Mouse (Mus musculus) hindbrain, embryonic 14.5 days (tissue): ENCODE measurements around the gene Styx. TPM values are rescaled to one million over a fixed set of nuclear protein-coding genes. Genes with fewer than 3 reads are reported as not detected.
A peak's percentile ranks its signal among the peaks of the same experiment; 100 is the strongest.

Experiments
- ATAC-seq: fragments of 200-750 bp; cut with Nextera tagmentation; 2 replicates; pipeline ENCODE4 v1.8.0; 2017; ENCODE audit warnings: moderate number of reproducible peaks, mild to moderate bottlenecking, moderate TSS enrichment, moderate library complexity; ENCODE audit not compliant: low FRiP score
- DNase-seq: peaks from one replicate; pipeline ENCODE4 v3.0.0-alpha.2; 2015; ENCODE audit warnings: low spot score
- H3K27ac ChIP-seq: fragments of 300-500 bp; sonication (generic); 2 replicates; pipeline ENCODE4 v1.5.1; 2014; ENCODE audit warnings: mild to moderate bottlenecking, moderate library complexity
- H3K27me3 ChIP-seq: fragments of 300-500 bp; sonication (generic); 2 replicates; pipeline ENCODE4 v1.6.1; 2014; ENCODE audit warnings: mild to moderate bottlenecking, low read length, mixed read lengths; ENCODE audit not compliant: control insufficient read depth, insufficient read depth
- H3K36me3 ChIP-seq: fragments of 300-500 bp; sonication (generic); replicated peaks from 2 replicates; pipeline ENCODE4 v1.6.1; 2014; ENCODE audit not compliant: control insufficient read depth, insufficient read depth
- H3K4me1 ChIP-seq: fragments of 300-500 bp; sonication (generic); replicated peaks from 2 replicates; pipeline ENCODE4 v1.6.1; 2014; ENCODE audit warnings: antibody characterized with exemption, low read length, mixed read lengths; ENCODE audit not compliant: control insufficient read depth, insufficient read depth
- H3K4me2 ChIP-seq: fragments of 300-500 bp; sonication (generic); replicated peaks from 2 replicates; pipeline ENCODE4 v1.6.1; 2014; ENCODE audit warnings: mild to moderate bottlenecking, moderate library complexity
- H3K4me3 ChIP-seq: fragments of 300-500 bp; sonication (generic); replicated peaks from 2 replicates; pipeline ENCODE4 v1.5.1; 2014; ENCODE audit warnings: mild to moderate bottlenecking, low read length
- H3K9ac ChIP-seq: fragments of 300-500 bp; sonication (generic); 2 replicates; pipeline ENCODE4 v1.6.1; 2014
- H3K9me3 ChIP-seq: fragments of 300-500 bp; sonication (generic); 2 replicates; pipeline ENCODE4 v1.6.1; 2016; ENCODE audit warnings: low read length; ENCODE audit not compliant: control insufficient read depth
- WGBS: fragments of 180-500 bp; shearing (Covaris S2); extraction: QIAGEN DNeasy Blood & Tissue Kit; methylation state at CpG from one replicate; pipeline ENCODE4 v1.1.7; 2014; 5-methylcytosine and 5-hydroxymethylcytosine counted together
- polyA plus RNA-seq: library from polyadenylated mRNA; unstranded; fragments of >200 nt; fragmentation: Nextera tagmentation; extraction: Ambion mirVana; gene quantifications from 2 replicates; pipeline ENCODE4 v1.2.1, GENCODE M21; 2014

Styx gene
- polyA plus RNA-seq, 1 experiment from 2014 or later = 72.1 TPM

- Histone ChIP-seq H3K9me3 (no peaks in the 10 kb centered on the region; the same call in 1 of the 2 replicates), H3K4me1 (no peaks in the 10 kb centered on the region), H3K4me2 (no peak overlapping the region), H3K36me3 (no peaks in the 10 kb centered on the region), H3K4me3 (no peak overlapping the region), H3K27me3 (no peaks in the 10 kb centered on the region), H3K27ac (no peak overlapping the region), H3K9ac (no peak overlapping the region)
- peak; percentile 90 for DNase-seq
- WGBS = 8% methylated on average over 5 of the region's 5 CpGs
- ATAC-seq = peak; percentile 60; the same call in 1 of the 2 replicates
Observed at GRCm38 (mm10) chr14:45423220-45423619, 72.3 kb downstream of the Styx start.

DNA sequence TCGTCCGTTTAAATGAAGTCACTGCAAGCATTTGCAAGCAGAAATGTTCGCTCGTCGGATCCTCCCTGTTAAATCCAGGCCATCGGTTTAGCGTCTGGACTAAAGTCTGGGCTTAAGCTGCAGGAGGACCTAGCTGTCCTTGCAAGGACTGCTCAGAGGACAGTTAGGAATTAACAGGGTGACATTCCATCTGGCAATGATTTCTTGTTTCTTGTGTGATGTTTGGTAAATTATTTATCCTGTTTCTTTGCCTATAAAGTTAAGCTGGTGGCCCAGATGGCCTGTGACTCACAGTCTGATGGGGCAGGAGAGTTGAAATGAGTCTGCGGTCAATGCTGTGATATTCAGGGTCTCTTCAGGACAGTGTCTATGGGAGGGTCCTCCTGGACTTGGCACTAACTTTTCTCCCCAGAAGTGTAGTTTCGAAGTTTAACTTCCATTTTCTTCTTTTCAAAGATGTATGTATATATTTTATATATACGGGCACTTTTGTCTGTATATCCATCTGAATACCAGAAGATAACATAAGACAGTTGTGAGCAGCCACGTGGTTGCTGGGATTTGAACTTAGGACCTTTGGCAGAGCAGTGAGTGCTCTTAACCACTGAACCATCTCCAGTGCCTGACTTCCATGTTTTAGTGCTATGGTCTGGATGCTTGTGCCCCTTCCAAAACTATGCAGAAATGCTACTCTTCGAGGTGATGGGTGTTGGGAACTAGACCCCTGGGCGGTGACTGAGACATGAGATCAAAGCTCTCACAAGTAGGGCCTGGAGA, 79.4 kb downstream of the Styx start:
- Histone ChIP-seq H3K27ac (no peak overlapping the region), H3K4me2 (no peak overlapping the region), H3K9ac (no peak overlapping the region), H3K27me3 (no peaks in the 10 kb centered on the region), H3K36me3 (no peaks in the 10 kb centered on the region), H3K4me1 (no peaks in the 10 kb centered on the region), H3K4me3 (no peak overlapping the region), H3K9me3 (peaks cover 4% of the 10 kb centered on the region)
- WGBS = 93% methylated on average over 13 of the region's 13 CpGs
- no peak for DNase-seq
- no peak for ATAC-seq

- WGBS = 77% methylated on average over 4 of the region's 4 CpGs
- Histone ChIP-seq H3K4me1 (no peaks in the 10 kb centered on the region), H3K4me3 (no peak overlapping the region), H3K36me3 (no peaks in the 10 kb centered on the region), H3K27me3 (no peaks in the 10 kb centered on the region), H3K4me2 (no peak overlapping the region), H3K27ac (no peak overlapping the region), H3K9ac (no peak overlapping the region), H3K9me3 (peaks cover 4% of the 10 kb centered on the region; the same call in 1 of the 2 replicates)
- DNase-seq (no peak), ATAC-seq (no peak)
Observed at GRCm38 (mm10) chr14:45432003-45432402, 81.1 kb downstream of the Styx start.

GRCm38 (mm10) chr14:45434220-45434619, 83.3 kb downstream of the Styx start:
- ATAC-seq (no peak), DNase-seq (no peak)
- no peak overlapping the region for H3K9ac ChIP-seq
- no peaks in the 10 kb centered on the region for H3K27me3 ChIP-seq
- H3K4me2 ChIP-seq = no peak overlapping the region
- WGBS = 72% methylated on average over 6 of the region's 6 CpGs
- no peaks in the 10 kb centered on the region for H3K4me1 ChIP-seq
- no peak overlapping the region for H3K27ac ChIP-seq
- no peak overlapping the region for H3K4me3 ChIP-seq
- H3K36me3 ChIP-seq = no peaks in the 10 kb centered on the region
- peaks cover 4% of the 10 kb centered on the region; the same call in 1 of the 2 replicates for H3K9me3 ChIP-seq

DNA sequence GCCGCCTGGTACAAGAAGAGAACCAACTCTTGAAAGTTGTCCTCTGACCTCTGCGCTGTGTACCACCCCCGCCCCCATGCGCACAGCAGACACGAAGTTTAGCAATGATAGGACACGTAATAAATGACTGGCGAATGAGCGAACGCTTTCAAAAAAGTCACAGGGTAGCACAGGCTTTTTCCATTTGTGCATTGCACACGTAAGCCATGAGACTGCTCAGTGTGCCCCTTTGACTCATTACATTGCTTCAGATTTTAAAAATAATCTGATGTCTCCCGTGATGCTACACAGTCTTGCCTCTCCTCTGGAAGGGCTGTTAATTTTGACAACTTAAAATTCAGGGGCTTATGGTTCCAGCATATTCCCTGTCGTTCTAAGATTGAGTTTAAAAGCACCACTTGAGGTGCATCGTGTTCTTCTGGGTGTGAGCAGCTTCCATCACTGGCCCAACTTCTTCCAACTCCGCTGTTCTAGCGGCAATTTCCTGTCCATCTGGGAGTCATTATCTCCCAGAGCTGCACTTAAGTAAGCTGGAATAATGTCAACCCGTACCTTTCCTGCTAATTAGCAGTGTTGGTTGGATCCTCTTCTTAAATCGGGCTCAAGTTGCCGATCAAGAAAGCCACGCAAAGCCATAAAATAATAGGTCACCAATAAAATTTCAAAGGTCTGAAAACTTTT, 87.5 kb downstream of the Styx start:
- H3K27me3 ChIP-seq = no peaks in the 10 kb centered on the region
- WGBS = 84% methylated on average over 19 of the region's 19 CpGs
- no peak overlapping the region for H3K27ac ChIP-seq
- DNase-seq (no peak), ATAC-seq (no peak)
- H3K36me3 ChIP-seq = no peaks in the 10 kb centered on the region
- H3K4me2 ChIP-seq = no peak overlapping the region
- H3K4me1 ChIP-seq = no peaks in the 10 kb centered on the region
- no peak overlapping the region for H3K9ac ChIP-seq
- H3K9me3 ChIP-seq = no peaks in the 10 kb centered on the region
- no peak overlapping the region for H3K4me3 ChIP-seq

- WGBS = 74% methylated on average over 1 of the region's 2 CpGs
- no peak for DNase-seq
- Histone ChIP-seq H3K9ac (no peak overlapping the region), H3K4me1 (no peaks in the 10 kb centered on the region), H3K27ac (no peak overlapping the region), H3K4me2 (no peak overlapping the region), H3K4me3 (no peak overlapping the region), H3K9me3 (no peaks in the 10 kb centered on the region), H3K36me3 (no peaks in the 10 kb centered on the region), H3K27me3 (no peaks in the 10 kb centered on the region)
- ATAC-seq = no peak
Observed at GRCm38 (mm10) chr14:45438931-45439275, 88.0 kb downstream of the Styx start.

GRCm38 (mm10) chr14:45439387-45439786, 88.5 kb downstream of the Styx start:
- no peaks in the 10 kb centered on the region for H3K9me3 ChIP-seq
- H3K4me1 ChIP-seq = no peaks in the 10 kb centered on the region
- no peak overlapping the region for H3K4me2 ChIP-seq
- ATAC-seq = no peak
- no peaks in the 10 kb centered on the region for H3K36me3 ChIP-seq
- H3K27ac ChIP-seq = no peak overlapping the region
- H3K4me3 ChIP-seq = no peak overlapping the region
- whole genome bisulfite sequencing = 70% methylated on average over 9 of the region's 9 CpGs
- H3K27me3 ChIP-seq = no peaks in the 10 kb centered on the region
- no peak for DNase-seq
- H3K9ac ChIP-seq = no peak overlapping the region

- ATAC-seq (no peak), DNase-seq (no peak)
- H3K27me3 ChIP-seq = no peaks in the 10 kb centered on the region
- H3K4me3 ChIP-seq = no peak overlapping the region
- no peaks in the 10 kb centered on the region for H3K36me3 ChIP-seq
- H3K4me1 ChIP-seq = no peaks in the 10 kb centered on the region
- WGBS = 74% methylated on average over 6 of the region's 6 CpGs
- H3K4me2 ChIP-seq = no peak overlapping the region
- H3K9me3 ChIP-seq = no peaks in the 10 kb centered on the region
- H3K9ac ChIP-seq = no peak overlapping the region
- H3K27ac ChIP-seq = no peak overlapping the region
Observed at GRCm38 (mm10) chr14:45441291-45441690, 90.4 kb downstream of the Styx start.

- no peak overlapping the region for H3K4me3 ChIP-seq
- H3K27me3 ChIP-seq = no peaks in the 10 kb centered on the region
- H3K9ac ChIP-seq = no peak overlapping the region
- no peak for DNase-seq
- H3K9me3 ChIP-seq = no peaks in the 10 kb centered on the region
- no peaks in the 10 kb centered on the region for H3K36me3 ChIP-seq
- 74% methylated on average over 12 of the region's 12 CpGs for WGBS
- no peaks in the 10 kb centered on the region for H3K4me1 ChIP-seq
- no peak for ATAC-seq
- no peak overlapping the region for H3K4me2 ChIP-seq
- H3K27ac ChIP-seq = no peak overlapping the region
Observed at GRCm38 (mm10) chr14:45442781-45443560, 92.1 kb downstream of the Styx start.
